Mouse (Mus musculus) kidney, postnatal 0 days (tissue): ENCODE results near the gene Btn2a2. TPM values are rescaled to one million over a fixed set of nuclear protein-coding genes. Genes with fewer than 3 reads are reported as not detected.

Source experiments
- ATAC-seq: fragments of 200-750 bp; cut with Nextera tagmentation; replicated peaks from 2 replicates; pipeline ENCODE4 v1.8.0; 2017; ENCODE audit warnings: low read depth, moderate number of reproducible peaks, moderate TSS enrichment, moderate library complexity; ENCODE audit not compliant: low FRiP score
- DNase-seq: peaks from one replicate; pipeline ENCODE4 v3.0.0-alpha.2; 2016; ENCODE audit warnings: low spot score
- H3K27ac ChIP-seq: fragments of 300-500 bp; sonication (generic); 2 replicates; pipeline ENCODE4 v1.5.1; 2014; ENCODE audit warnings: mild to moderate bottlenecking
- H3K27me3 ChIP-seq: fragments of 300-500 bp; sonication (generic); 2 replicates; pipeline ENCODE4 v1.6.1; 2014; ENCODE audit warnings: low read length, mixed read lengths; ENCODE audit not compliant: insufficient read depth
- H3K36me3 ChIP-seq: fragments of 300-500 bp; sonication (generic); 2 replicates; pipeline ENCODE4 v1.6.1; 2014; ENCODE audit warnings: low read length, mixed read lengths; ENCODE audit not compliant: insufficient read depth
- H3K4me1 ChIP-seq: fragments of 300-500 bp; sonication (generic); replicated peaks from 2 replicates; pipeline ENCODE4 v1.6.1; 2014; ENCODE audit warnings: antibody characterized with exemption, low read length, mixed read lengths; ENCODE audit not compliant: insufficient read depth
- H3K4me2 ChIP-seq: fragments of 300-500 bp; sonication (generic); 2 replicates; pipeline ENCODE4 v1.6.1; 2014; ENCODE audit warnings: mild to moderate bottlenecking, low read length, moderate library complexity, mixed read lengths
- H3K4me3 ChIP-seq: fragments of 300-500 bp; sonication (generic); replicated peaks from 2 replicates; pipeline ENCODE4 v1.5.1; 2014; ENCODE audit warnings: low read depth, low read length
- H3K9ac ChIP-seq: fragments of 300-500 bp; sonication (generic); 2 replicates; pipeline ENCODE4 v1.6.1; 2014; ENCODE audit warnings: low read depth, low read length
- H3K9me3 ChIP-seq: fragments of 300-500 bp; sonication (generic); replicated peaks from 2 replicates; pipeline ENCODE4 v1.6.1; 2016; ENCODE audit warnings: low read length, inconsistent platforms, mixed read lengths
- CTCF ChIP-seq: IDR thresholded peaks from 2 replicates; pipeline ENCODE4 v1.5.1; 2016; ENCODE audit warnings: antibody characterized with exemption, low read depth, mild to moderate bottlenecking, moderate library complexity
- WGBS: fragments of 180-500 bp; shearing (Covaris S2); extraction: QIAGEN DNeasy Blood & Tissue Kit; methylation state at CpG from one replicate; pipeline ENCODE4 v1.1.7; 2014; 5-methylcytosine and 5-hydroxymethylcytosine counted together
- polyA plus RNA-seq: library from polyadenylated mRNA; unstranded; fragments of >200 nt; fragmentation: Nextera tagmentation; extraction: Ambion mirVana; gene quantifications from 2 replicates; pipeline ENCODE4 v1.2.1, GENCODE M21; 2015

Gene Btn2a2
- polyA plus RNA-seq, 1 experiment from 2014 or later: 0.28 TPM

DNA sequence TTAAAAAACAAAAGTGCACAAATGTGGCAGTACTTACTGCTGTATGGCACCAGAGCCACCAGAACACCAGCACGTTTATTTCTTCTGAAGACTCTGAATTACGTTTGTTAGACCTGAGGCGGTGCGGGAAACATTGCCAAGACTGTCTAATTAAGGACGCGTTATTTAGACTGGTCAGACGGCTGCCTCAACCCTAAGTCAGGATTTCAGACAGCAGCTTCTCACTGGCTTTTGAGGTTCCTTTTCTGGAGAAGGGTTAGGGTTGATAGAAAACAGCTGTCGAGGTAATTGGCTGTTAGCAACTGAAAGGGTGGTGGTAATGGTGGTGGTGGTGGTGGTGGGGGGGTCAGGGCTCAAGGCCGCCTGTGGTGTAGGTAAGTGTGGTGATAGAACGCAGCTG is 10.0 kb upstream of the Btn2a2 start:
- Histone ChIP-seq H3K4me2 (peak overlapping the region; percentile 57), H3K4me1 (0 out of 2 replicates have a peak, but pooled peaks cover 4% of the 10 kb centered on the region), H3K9me3 (no peaks in the 10 kb centered on the region), H3K4me3 (peak overlapping the region; percentile 33), H3K27ac (no peak overlapping the region), H3K27me3 (no peaks in the 10 kb centered on the region), H3K36me3 (no peaks in the 10 kb centered on the region), H3K9ac (no peak overlapping the region)
- no peak for TF ChIP-seq CTCF
- no peak for DNase-seq
- ATAC-seq: no peak
- 10% methylated on average over 10 of the region's 10 CpGs for WGBS

DNA sequence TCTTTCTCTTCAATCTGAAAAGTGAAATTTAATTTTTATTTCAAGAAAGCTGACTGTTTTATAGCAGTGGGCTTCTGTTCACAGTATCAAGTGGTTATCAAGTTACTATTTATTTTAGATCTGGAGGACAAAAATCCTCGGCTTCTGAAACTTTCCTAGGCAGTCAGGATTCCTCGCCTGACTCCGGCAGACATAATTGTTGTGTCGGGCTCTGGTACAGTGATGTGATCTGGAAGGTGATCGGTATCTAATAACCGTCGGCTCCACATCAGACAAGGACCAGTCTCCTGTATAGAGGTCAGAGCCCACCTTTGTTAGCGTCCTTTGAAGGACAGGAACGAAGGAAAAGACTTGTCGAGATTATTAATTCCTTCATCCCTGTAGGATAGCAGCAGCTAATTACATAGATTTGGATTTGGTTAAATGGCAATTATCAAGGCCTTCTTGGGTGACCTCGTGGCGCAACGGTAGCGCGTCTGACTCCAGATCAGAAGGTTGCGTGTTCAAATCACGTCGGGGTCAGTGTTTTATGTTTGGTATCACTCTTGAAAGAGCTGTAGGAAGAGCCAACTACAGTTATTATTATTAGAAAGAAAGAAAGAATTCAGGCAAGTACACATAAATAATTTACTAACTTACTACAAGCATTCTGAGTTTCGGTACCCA is 9.1 kb upstream of the Btn2a2 start:
- Histone ChIP-seq H3K4me3 (peak overlapping the region; percentile 33), H3K4me2 (peak overlapping the region; percentile 57), H3K36me3 (no peaks in the 10 kb centered on the region), H3K27me3 (no peaks in the 10 kb centered on the region), H3K9ac (no peak overlapping the region), H3K4me1 (0 out of 2 replicates have a peak, but pooled peaks cover 4% of the 10 kb centered on the region), H3K27ac (no peak overlapping the region), H3K9me3 (no peaks in the 10 kb centered on the region)
- ATAC-seq (no peak; the same call in 1 of the 2 replicates), DNase-seq (no peak)
- WGBS: 10% methylated on average over 19 of the region's 19 CpGs
- TF ChIP-seq CTCF: no peak

DNA sequence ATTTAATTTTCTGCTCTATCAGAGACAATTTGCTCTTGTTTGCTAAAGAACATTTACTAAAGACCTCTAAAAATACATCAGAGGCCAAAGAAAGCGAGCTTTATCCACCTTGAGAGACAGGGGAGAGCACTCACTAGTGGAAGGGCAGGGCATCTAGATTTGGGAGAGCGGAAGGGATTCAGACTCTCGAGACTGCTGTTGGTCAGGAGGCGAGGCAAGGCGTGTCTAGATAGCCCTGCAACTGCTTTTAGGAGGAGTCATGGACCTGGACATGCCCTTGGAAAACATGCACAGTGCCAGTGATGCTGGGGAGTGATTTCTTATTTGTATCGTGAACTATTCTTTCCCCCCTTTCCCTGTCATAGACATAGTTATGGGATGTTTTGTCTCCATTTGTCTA is 6.9 kb upstream of the Btn2a2 start:
- no peak for TF ChIP-seq CTCF
- DNase-seq (no peak), ATAC-seq (no peak)
- Histone ChIP-seq H3K9ac (no peak overlapping the region), H3K36me3 (no peaks in the 10 kb centered on the region), H3K4me2 (no peak overlapping the region), H3K4me3 (no peak overlapping the region), H3K27ac (no peak overlapping the region), H3K4me1 (0 out of 2 replicates have a peak, but pooled peaks cover 4% of the 10 kb centered on the region), H3K27me3 (no peaks in the 10 kb centered on the region), H3K9me3 (no peaks in the 10 kb centered on the region)
- WGBS: 86% methylated on average over 6 of the region's 6 CpGs

DNA sequence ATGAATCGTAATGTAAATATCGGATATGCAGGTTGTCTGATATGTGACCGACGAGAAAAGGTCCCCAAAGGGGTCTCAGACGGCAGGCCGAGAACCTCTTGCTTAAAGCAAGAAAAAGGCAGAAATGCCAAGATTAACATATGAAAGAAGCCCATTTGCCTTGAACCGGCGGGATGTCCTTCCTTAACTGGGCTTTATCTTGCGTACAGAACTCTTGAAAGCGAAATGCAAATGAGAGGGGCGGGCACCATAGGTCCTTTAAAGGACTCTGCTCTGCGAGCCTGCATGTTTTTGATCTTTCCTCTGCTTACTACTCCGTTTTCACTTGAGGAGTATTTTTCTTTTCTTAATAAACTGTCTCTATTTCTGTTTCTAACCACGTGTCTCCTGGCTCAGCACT is 3.3 kb upstream of the Btn2a2 start:
- 8% methylated on average over 14 of the region's 14 CpGs for WGBS
- Histone ChIP-seq H3K36me3 (no peaks in the 10 kb centered on the region), H3K9ac (no peak overlapping the region), H3K4me1 (0 out of 2 replicates have a peak, but pooled peaks cover 7% of the 10 kb centered on the region), H3K27me3 (no peaks in the 10 kb centered on the region), H3K4me2 (peak overlapping the region; percentile 51), H3K27ac (no peak overlapping the region), H3K9me3 (no peaks in the 10 kb centered on the region), H3K4me3 (peak overlapping the region; percentile 20)
- ATAC-seq (no peak), DNase-seq (no peak)
- TF ChIP-seq CTCF: no peak

DNA sequence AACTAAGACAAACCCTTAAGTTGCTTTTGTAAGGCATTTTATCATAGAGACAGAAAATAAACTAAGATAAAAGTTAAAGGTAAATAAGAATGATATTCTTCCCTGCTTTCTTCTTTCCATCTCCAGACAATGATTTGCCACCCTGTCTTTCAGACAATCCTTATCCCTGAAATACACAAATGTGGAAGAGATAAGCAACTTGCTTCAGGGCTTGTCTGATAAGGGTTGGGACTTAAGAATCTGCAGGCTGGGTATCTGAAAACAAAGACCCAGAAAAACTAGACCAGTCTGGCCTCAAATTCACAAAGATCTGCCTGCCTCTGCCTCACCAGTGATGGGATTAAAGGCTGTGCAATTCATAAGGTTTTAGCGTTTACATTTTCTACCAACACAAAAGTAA is 2.6 kb upstream of the Btn2a2 start:
- 19% methylated on average over 1 of the region's 1 CpGs for WGBS
- no peak for TF ChIP-seq CTCF
- H3K9ac ChIP-seq: no peak overlapping the region
- ATAC-seq (no peak), DNase-seq (no peak)
- H3K27ac ChIP-seq: no peak overlapping the region
- no peak overlapping the region for H3K4me2 ChIP-seq
- H3K36me3 ChIP-seq: no peaks in the 10 kb centered on the region
- H3K9me3 ChIP-seq: no peaks in the 10 kb centered on the region
- no peak overlapping the region for H3K4me3 ChIP-seq
- H3K4me1 ChIP-seq: 0 out of 2 replicates have a peak, but pooled peaks cover 7% of the 10 kb centered on the region
- H3K27me3 ChIP-seq: no peaks in the 10 kb centered on the region

DNA sequence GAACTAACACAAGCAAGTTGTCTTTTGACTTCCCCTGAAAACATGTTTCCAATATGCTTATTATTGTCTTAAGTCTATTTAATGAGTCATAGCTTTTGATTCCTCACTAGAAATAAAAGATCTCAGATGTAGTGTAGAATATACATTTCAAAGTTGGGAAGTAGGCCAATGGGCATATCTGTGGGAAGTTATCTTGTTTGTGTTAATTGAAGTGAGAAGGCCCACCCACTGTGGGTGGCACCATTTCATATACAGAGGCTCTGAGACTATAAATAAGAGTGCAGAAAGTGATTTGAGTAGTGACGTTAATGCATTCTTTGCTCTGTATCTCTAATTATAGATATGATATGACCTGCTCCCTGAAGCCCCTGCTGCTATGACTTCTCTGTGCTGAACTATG is 2.2 kb upstream of the Btn2a2 start:
- no peak for ATAC-seq
- no peak for DNase-seq
- H3K9me3 ChIP-seq: no peaks in the 10 kb centered on the region
- no peak overlapping the region for H3K27ac ChIP-seq
- no peak for TF ChIP-seq CTCF
- 0 out of 2 replicates have a peak, but pooled peaks cover 7% of the 10 kb centered on the region for H3K4me1 ChIP-seq
- H3K4me2 ChIP-seq: no peak overlapping the region
- no peak overlapping the region for H3K9ac ChIP-seq
- H3K36me3 ChIP-seq: no peaks in the 10 kb centered on the region
- H3K27me3 ChIP-seq: no peaks in the 10 kb centered on the region
- no peak overlapping the region for H3K4me3 ChIP-seq
- 78% methylated on average over 1 of the region's 1 CpGs for WGBS
